14 mouse cellular contexts compared by ENCODE assay signal in genomic region chr8:117765947-117766346, GRCm38 (mm10).
"Had no signal": no experiment of that assay in that cellular context is flagged by ENCODE, and none has a peak within 500 bp of the region (broad histone marks: within the 10 kb centered on the region; RNA-seq: fewer than 3 reads in every experiment).

No protein-coding gene starts in this region.

- H3K4me3 ChIP-seq: limb, embryonic 12.5 days; lung, embryonic 15.5 days; megakaryocyte, embryonic 14.5 days; midbrain, embryonic 12.5 days; neural tube, embryonic 15.5 days had no signal

- DNase-seq: kidney, adult 8-10 months; kidney, postnatal 36 days; layer of hippocampus, adult 9-11 months; layer of hippocampus, postnatal 36 days; lung, postnatal 14 days; right cerebral cortex, adult 18-20 months; thymus, postnatal 14 days had no signal

- H3K27me3 ChIP-seq: limb, embryonic 12.5 days; lung, embryonic 15.5 days; midbrain, embryonic 12.5 days; neural tube, embryonic 15.5 days had no signal

- H3K9ac ChIP-seq: limb, embryonic 12.5 days; lung, embryonic 15.5 days; midbrain, embryonic 12.5 days; neural tube, embryonic 15.5 days had no signal

- H3K9me3 ChIP-seq: limb, embryonic 12.5 days; lung, embryonic 15.5 days; megakaryocyte, embryonic 14.5 days; midbrain, embryonic 12.5 days; neural tube, embryonic 15.5 days had no signal

- H3K4me1 ChIP-seq: limb, embryonic 12.5 days; lung, embryonic 15.5 days; megakaryocyte, embryonic 14.5 days; midbrain, embryonic 12.5 days; neural tube, embryonic 15.5 days had no signal

- H3K4me2 ChIP-seq: limb, embryonic 12.5 days; lung, embryonic 15.5 days; midbrain, embryonic 12.5 days; neural tube, embryonic 15.5 days had no signal

- H3K27ac ChIP-seq: kidney, postnatal 0 days; limb, embryonic 12.5 days; lung, embryonic 15.5 days; macrophage; midbrain, embryonic 12.5 days; neural tube, embryonic 15.5 days had no signal

- H3K36me3 ChIP-seq: limb, embryonic 12.5 days; lung, embryonic 15.5 days; midbrain, embryonic 12.5 days; neural tube, embryonic 15.5 days had no signal
